Mouse (Mus musculus): ENCODE results near the gene Tns1.

DNA sequence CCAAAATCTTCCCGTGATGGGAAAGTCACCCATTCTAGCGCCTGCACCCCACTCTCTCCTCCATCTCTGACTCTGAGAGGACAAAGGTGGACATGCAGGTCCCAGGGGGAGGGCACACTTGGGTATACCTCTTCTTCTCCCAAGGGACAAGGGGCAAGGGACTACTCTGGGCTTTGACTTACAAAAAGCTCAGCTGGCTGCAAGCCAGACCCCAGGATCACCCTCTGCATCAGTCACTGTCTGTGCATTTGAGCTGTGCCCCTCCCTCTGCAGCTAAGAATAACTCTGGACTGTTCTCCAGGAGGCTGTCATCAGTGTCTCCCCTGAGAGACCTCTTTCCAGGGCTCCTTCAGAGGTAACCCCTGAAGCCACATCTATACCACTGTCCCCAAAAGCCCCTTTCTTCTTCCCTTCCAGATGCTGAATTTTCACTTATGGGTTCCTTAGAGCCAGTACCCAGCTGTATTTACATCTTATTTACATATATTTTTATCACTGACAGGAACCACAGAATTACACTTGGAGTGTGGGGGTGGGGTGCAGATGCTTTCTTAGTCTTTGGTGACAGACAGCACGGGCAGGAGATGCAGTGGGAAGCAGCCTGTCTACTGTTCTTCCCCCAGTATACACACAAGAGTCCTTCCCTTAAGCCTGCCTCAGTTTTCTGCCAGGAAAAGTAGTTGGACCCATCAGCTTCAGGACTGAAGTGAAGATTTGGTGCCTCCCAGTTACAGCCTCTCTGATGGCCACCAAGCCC is 81.4 kb downstream of the Tns1 start:
- TF ChIP-seq CTCF (IDR thresholded peaks at IDR 0.05; ENCODE audit: low read depth) (no peak), EP300 (optimal IDR thresholded peaks at IDR 0.05) (no peak)
